Mouse (Mus musculus) kidney, embryonic 16.5 days (tissue): ENCODE data around the gene 1700001O22Rik. TPM values are rescaled to one million over a fixed set of nuclear protein-coding genes. Genes with fewer than 3 reads are reported as not detected.

Experiments used
- ATAC-seq: fragments of 200-750 bp; cut with Nextera tagmentation; 2 replicates; pipeline ENCODE4 v1.8.0; 2017; ENCODE audit warnings: moderate TSS enrichment; ENCODE audit not compliant: low FRiP score, low TSS enrichment
- H3K27ac ChIP-seq: fragments of 300-500 bp; sonication (generic); 2 replicates; pipeline ENCODE4 v1.5.1; 2014; ENCODE audit warnings: low read length
- H3K27me3 ChIP-seq: fragments of 300-500 bp; sonication (generic); 2 replicates; pipeline ENCODE4 v1.6.1; 2014; ENCODE audit warnings: low read length, control low read depth, mixed read lengths; ENCODE audit not compliant: insufficient read depth
- H3K36me3 ChIP-seq: fragments of 300-500 bp; sonication (generic); 2 replicates; pipeline ENCODE4 v1.6.1; 2014; ENCODE audit warnings: low read length, control low read depth, mixed read lengths; ENCODE audit not compliant: insufficient read depth
- H3K4me1 ChIP-seq: fragments of 300-500 bp; sonication (generic); 2 replicates; pipeline ENCODE4 v1.6.1; 2014; ENCODE audit warnings: low read length, control low read depth, mixed read lengths; ENCODE audit not compliant: insufficient read depth
- H3K4me2 ChIP-seq: fragments of 300-500 bp; sonication (generic); replicated peaks from 2 replicates; pipeline ENCODE4 v1.6.1; 2014; ENCODE audit warnings: low read depth, low read length
- H3K4me3 ChIP-seq: fragments of 300-500 bp; sonication (generic); 2 replicates; pipeline ENCODE4 v1.5.1; 2014; ENCODE audit warnings: mild to moderate bottlenecking, low read length
- H3K9ac ChIP-seq: fragments of 300-500 bp; sonication (generic); replicated peaks from 2 replicates; pipeline ENCODE4 v1.6.1; 2014; ENCODE audit warnings: low read length
- H3K9me3 ChIP-seq: fragments of 300-500 bp; sonication (generic); 2 replicates; pipeline ENCODE4 v1.6.1; 2016; ENCODE audit warnings: low read length, control low read depth
- WGBS: fragments of 180-500 bp; shearing (Covaris S2); extraction: QIAGEN DNeasy Blood & Tissue Kit; methylation state at CpG from one replicate; pipeline ENCODE4 v1.1.7; 2014; 5-methylcytosine and 5-hydroxymethylcytosine counted together
- polyA plus RNA-seq: library from polyadenylated mRNA; unstranded; fragments of >200 nt; fragmentation: Nextera tagmentation; extraction: Ambion mirVana; gene quantifications from 2 replicates; pipeline ENCODE4 v1.2.1, GENCODE M21; 2015

The 1700001O22Rik gene
- polyA plus RNA-seq, 1 experiment from 2014 or later, result 5.2 TPM

DNA sequence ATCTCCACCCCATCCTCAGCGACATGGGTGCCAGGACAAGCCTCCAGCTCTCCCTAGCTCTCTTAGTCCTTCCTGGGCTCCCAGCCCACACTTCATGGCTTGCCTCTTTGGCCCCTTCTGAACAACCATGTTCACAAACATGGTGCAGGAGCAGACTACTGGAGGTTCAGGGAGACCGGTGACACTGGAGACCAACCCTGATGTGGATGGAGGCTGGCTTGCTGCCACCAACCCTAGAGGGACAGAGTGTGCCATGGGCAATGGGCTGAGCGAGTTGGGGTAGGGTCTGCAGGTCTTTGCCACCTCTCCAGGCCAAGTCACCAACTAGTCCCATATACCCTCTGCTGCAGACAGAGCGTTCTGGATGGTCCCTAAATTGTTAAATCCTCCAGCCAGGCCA is 44.0 kb downstream of the 1700001O22Rik start:
- Histone ChIP-seq H3K36me3 (no peaks in the 10 kb centered on the region), H3K9me3 (peaks cover 13% of the 10 kb centered on the region), H3K4me3 (no peak overlapping the region), H3K27ac (peak overlapping the region; percentile 100), H3K9ac (peak overlapping the region; percentile 69), H3K27me3 (no peaks in the 10 kb centered on the region), H3K4me1 (peaks cover 40% of the 10 kb centered on the region), H3K4me2 (peak overlapping the region; percentile 6; the same call in 1 of the 2 replicates)
- no peak for ATAC-seq
- 58% methylated on average over 4 of the region's 4 CpGs for WGBS

GRCm38 (mm10) chr2:30759088-30759374 is 44.4 kb downstream of the 1700001O22Rik start:
- peak; percentile 5; the same call in 1 of the 2 replicates for ATAC-seq
- H3K4me1 ChIP-seq, result peaks cover 40% of the 10 kb centered on the region
- 31% methylated on average over 4 of the region's 4 CpGs for WGBS
- peaks cover 13% of the 10 kb centered on the region for H3K9me3 ChIP-seq
- H3K4me3 ChIP-seq, result no peak overlapping the region
- H3K27me3 ChIP-seq, result no peaks in the 10 kb centered on the region
- H3K36me3 ChIP-seq, result no peaks in the 10 kb centered on the region
- peak overlapping the region; percentile 43 for H3K4me2 ChIP-seq
- H3K9ac ChIP-seq, result peak overlapping the region; percentile 69
- peak overlapping the region; percentile 100 for H3K27ac ChIP-seq

DNA sequence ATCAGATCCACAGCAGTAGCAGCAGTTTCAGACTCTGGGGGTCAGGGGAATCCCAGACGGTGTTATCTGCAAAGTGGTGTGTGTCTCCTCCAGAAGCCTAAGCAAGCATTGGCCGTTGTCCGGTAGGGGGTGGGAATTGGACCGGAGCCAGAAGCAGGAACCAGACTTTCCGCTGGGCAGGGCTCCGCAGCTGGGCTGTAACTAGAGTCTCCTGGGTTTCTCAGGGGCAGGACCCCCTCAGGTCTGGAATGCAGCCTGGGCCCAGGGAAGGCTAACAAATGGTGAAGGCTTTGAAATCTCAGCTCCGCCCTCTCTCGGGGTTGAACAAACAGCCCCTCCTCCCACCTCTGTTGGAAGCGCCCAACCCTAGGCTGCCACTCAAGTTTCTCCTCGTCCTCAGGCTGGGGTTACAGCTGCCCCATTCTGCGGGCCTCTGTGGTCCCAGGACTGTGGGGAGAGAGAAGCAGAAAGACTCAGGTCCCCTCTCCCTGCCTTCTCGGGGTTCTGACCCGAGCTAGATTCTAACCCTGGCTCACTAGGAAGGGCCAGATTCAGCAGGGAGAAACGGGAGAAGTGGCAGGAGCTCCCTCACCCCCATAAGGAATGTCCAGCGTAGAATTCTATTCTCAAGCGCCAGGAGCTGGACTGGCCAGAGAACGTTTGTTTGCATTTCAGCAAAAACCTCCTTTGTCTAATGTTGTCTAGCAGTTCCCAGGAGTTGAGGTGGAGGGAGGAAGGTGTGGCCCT is 44.9 kb downstream of the 1700001O22Rik start:
- peaks cover 13% of the 10 kb centered on the region for H3K9me3 ChIP-seq
- peak overlapping the region; percentile 43 for H3K4me2 ChIP-seq
- WGBS, result under 1% methylated on average over 17 of the region's 17 CpGs
- no peaks in the 10 kb centered on the region for H3K27me3 ChIP-seq
- ATAC-seq, result peak; percentile 95
- H3K4me1 ChIP-seq, result peaks cover 42% of the 10 kb centered on the region
- peak overlapping the region; percentile 100 for H3K27ac ChIP-seq
- no peaks in the 10 kb centered on the region for H3K36me3 ChIP-seq
- H3K9ac ChIP-seq, result peak overlapping the region; percentile 69
- no peak overlapping the region for H3K4me3 ChIP-seq

DNA sequence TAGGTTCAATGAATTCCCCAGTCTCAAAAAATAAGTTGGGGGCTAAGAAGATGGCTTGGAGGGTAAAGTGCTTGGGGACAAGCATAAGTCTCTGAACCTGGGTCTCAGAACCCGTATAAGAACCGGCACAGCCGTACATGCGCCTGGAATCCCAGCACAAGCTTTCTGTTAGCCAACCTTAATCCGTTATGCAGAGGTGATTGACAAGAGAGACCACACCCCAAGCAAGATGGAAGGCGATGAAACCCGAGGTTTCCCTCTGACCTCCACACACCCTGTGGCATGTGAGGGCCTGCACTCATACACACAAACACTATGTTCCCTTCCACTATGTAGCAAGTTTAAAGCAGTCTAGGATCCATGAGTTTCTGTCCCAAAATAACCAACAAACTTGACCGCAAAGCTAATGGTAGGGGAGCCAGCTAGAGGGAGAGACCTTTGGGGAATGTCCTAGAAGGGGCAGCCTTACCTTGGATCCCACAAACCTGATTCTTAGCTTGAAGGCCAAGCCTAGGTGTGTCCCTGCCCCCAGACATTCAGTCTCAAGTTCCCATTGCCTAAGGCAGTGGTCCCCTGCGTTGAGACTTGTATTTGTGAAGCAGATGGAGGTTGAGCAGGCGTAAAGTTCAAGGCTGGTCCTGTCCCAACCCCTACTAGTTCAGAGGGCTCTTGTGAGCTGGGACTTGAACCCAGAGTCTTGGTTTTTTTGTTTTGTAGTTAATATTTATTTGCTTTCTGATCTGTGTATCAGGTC is 46.3 kb downstream of the 1700001O22Rik start:
- Histone ChIP-seq H3K27ac (peak overlapping the region; percentile 100), H3K4me1 (peaks cover 48% of the 10 kb centered on the region), H3K4me2 (no peak overlapping the region), H3K4me3 (no peak overlapping the region), H3K36me3 (no peaks in the 10 kb centered on the region), H3K27me3 (no peaks in the 10 kb centered on the region), H3K9me3 (peaks cover 5% of the 10 kb centered on the region), H3K9ac (no peak overlapping the region)
- no peak for ATAC-seq
- WGBS, result 86% methylated on average over 10 of the region's 10 CpGs

DNA sequence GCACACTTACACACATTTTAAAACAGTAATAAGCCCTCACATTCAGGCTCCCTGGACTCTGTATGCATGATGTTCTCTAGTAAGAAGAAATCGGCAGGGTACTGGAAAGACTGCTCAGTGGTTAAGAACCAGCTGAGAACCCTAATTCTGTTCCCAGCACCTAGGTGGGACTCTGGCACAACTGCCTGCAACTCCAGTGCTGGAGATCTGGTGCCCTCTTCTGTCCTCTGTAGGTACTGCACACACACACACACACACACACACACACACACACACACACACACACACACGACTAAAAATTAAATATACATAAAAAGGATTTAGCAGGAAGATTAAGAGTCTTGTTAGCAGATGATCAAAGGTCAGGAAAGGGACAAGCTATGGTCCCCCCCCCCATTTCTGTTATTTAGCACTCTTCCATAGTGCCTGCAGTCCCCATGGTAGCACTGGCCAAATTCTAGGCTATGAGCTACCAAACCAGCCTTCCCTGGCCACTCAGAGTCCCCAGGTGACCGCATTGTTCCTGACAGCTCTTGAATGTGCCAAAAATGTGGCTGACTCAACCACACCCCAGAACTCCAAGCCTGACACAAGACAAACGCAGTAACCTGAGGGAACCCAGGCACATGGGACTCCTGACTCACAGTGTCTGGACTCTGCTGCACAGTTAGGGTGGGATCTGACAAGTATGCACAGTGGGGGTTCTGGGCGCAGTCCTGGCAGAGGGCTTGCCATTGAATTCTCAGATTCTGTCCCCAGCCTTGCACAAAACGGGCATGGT is 47.3 kb downstream of the 1700001O22Rik start:
- WGBS, result 92% methylated on average over 6 of the region's 6 CpGs
- no peak for ATAC-seq
- no peaks in the 10 kb centered on the region for H3K27me3 ChIP-seq
- H3K4me1 ChIP-seq, result peaks cover 46% of the 10 kb centered on the region
- H3K27ac ChIP-seq, result no peak overlapping the region
- H3K4me2 ChIP-seq, result no peak overlapping the region
- no peaks in the 10 kb centered on the region for H3K36me3 ChIP-seq
- H3K9ac ChIP-seq, result no peak overlapping the region
- H3K4me3 ChIP-seq, result no peak overlapping the region
- H3K9me3 ChIP-seq, result peaks cover 5% of the 10 kb centered on the region; the same call in 1 of the 2 replicates

DNA sequence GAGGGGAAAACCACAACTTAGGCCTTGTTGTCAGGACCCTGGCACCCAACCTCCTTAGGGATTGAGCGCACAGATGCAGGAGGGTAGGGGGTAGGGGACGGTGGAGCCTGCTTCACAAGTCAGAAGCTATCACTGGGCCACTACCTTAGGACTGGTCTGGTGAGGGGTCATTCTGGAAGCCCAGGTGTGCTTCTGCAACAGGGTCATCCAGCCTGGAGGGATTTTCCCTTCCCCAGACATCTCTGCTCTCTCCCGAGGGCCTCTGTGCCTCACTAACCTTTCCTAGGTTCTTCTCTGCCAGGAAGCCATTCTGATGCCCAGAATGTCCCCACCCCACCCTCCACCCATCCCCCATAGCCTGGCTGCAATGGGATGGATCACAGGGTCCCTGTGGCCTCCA is 48.6 kb downstream of the 1700001O22Rik start:
- Histone ChIP-seq H3K4me3 (no peak overlapping the region), H3K9ac (no peak overlapping the region), H3K27me3 (no peaks in the 10 kb centered on the region), H3K9me3 (peaks cover 5% of the 10 kb centered on the region; the same call in 1 of the 2 replicates), H3K36me3 (no peaks in the 10 kb centered on the region), H3K4me2 (no peak overlapping the region), H3K4me1 (peaks cover 38% of the 10 kb centered on the region), H3K27ac (no peak overlapping the region)
- no peak for ATAC-seq
- WGBS, result 86% methylated on average over 3 of the region's 3 CpGs

GRCm38 (mm10) chr2:30753219-30753618 is 50.2 kb downstream of the 1700001O22Rik start:
- H3K27ac ChIP-seq, result peak overlapping the region; percentile 50
- H3K4me2 ChIP-seq, result no peak overlapping the region
- H3K36me3 ChIP-seq, result no peaks in the 10 kb centered on the region
- peak overlapping the region; percentile 53 for H3K9ac ChIP-seq
- peaks cover 5% of the 10 kb centered on the region; the same call in 1 of the 2 replicates for H3K9me3 ChIP-seq
- ATAC-seq, result peak; percentile 69
- H3K27me3 ChIP-seq, result no peaks in the 10 kb centered on the region
- no peak overlapping the region for H3K4me3 ChIP-seq
- peaks cover 30% of the 10 kb centered on the region for H3K4me1 ChIP-seq
- 17% methylated on average over 18 of the region's 18 CpGs for WGBS

DNA sequence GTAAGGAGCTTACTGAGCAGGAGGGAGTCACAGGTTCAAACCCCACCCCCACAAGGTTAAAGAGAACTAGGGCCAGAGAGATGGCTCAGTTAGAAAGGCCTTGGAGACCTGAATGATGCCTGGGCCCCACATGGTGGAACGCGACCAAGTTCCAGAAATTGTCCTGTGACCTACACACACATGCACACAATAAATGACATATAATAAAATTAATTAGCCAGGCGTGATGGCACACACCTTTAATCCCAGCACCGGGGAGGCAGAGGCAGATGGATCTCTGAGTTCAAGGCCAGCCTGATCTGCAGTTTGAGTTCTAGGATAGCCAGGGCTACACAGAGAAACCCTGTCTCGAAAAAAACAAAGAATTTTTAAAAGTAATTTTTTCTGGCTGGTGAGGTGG is 51.0 kb downstream of the 1700001O22Rik start:
- no peak overlapping the region for H3K9ac ChIP-seq
- no peaks in the 10 kb centered on the region for H3K36me3 ChIP-seq
- H3K27ac ChIP-seq, result no peak overlapping the region
- H3K9me3 ChIP-seq, result peaks cover 5% of the 10 kb centered on the region; the same call in 1 of the 2 replicates
- no peak overlapping the region for H3K4me3 ChIP-seq
- H3K4me2 ChIP-seq, result no peak overlapping the region
- peaks cover 22% of the 10 kb centered on the region for H3K4me1 ChIP-seq
- ATAC-seq, result no peak
- no peaks in the 10 kb centered on the region for H3K27me3 ChIP-seq
- 95% methylated on average over 5 of the region's 5 CpGs for WGBS

- ATAC-seq, result no peak
- Histone ChIP-seq H3K27ac (peak overlapping the region; percentile 76), H3K9ac (no peak overlapping the region), H3K4me2 (no peak overlapping the region), H3K4me3 (no peak overlapping the region), H3K36me3 (no peaks in the 10 kb centered on the region), H3K9me3 (peaks cover 6% of the 10 kb centered on the region; the same call in 1 of the 2 replicates), H3K27me3 (no peaks in the 10 kb centered on the region), H3K4me1 (peaks cover 20% of the 10 kb centered on the region)
- WGBS, result 55% methylated on average over 5 of the region's 5 CpGs
Observed at GRCm38 (mm10) chr2:30750025-30750424, 53.4 kb downstream of the 1700001O22Rik start.
